Mouse (Mus musculus) MEL (cell line): ENCODE results near the gene Pou6f1.
"Not testable (repeated sequence)": the region's sequence is repeated elsewhere in the genome, so short reads cannot be mapped to it uniquely, and the experiment has no call there.

Source experiments
- CTCF ChIP-seq, 3 experiments: IDR thresholded peaks in 2 of 3; conservative IDR thresholded peaks in 1 of 3; 2 replicates each; pipeline ENCODE4 v1.5.1; 2011 to 2012; ENCODE audit warnings: low read length in 3 of 3, low read depth in 2 of 3, mild to moderate bottlenecking in 2 of 3, improper control_type of control experiment in 1 of 3, inconsistent platforms in 1 of 3, mixed read lengths in 1 of 3, moderate library complexity in 1 of 3; ENCODE audit not compliant: control insufficient read depth in 1 of 3, insufficient read depth in 1 of 3, poor library complexity in 1 of 3, severe bottlenecking in 1 of 3
- ETS1 ChIP-seq: IDR thresholded peaks from 2 replicates; pipeline ENCODE4 v1.6.1; 2012; ENCODE audit warnings: low read depth, mild to moderate bottlenecking, inconsistent platforms, low read length, improper control_type of control experiment, moderate library complexity
- GATA1 ChIP-seq: IDR thresholded peaks from 2 replicates; pipeline ENCODE4 v1.6.1; 2011; ENCODE audit warnings: low read depth, low read length, improper control_type of control experiment
- MAZ ChIP-seq: IDR thresholded peaks from 2 replicates; pipeline ENCODE4 v1.6.1; 2012; ENCODE audit warnings: low read depth, mild to moderate bottlenecking, inconsistent platforms, low read length, improper control_type of control experiment
- NELFE ChIP-seq: IDR thresholded peaks from 2 replicates; pipeline ENCODE4 v1.6.1; 2011; ENCODE audit warnings: low read depth, low read length, improper control_type of control experiment
- POLR2A ChIP-seq, 2 experiments: IDR thresholded peaks; 2 replicates each; pipeline ENCODE4 v1.6.1; 2011 to 2012; ENCODE audit warnings: low read length in 2 of 2, mild to moderate bottlenecking in 2 of 2, control low read depth in 1 of 2, improper control_type of control experiment in 1 of 2, low read depth in 1 of 2, moderate library complexity in 1 of 2; ENCODE audit not compliant: control insufficient read depth in 1 of 2, insufficient read depth in 1 of 2, poor library complexity in 1 of 2
- POLR2AphosphoS2 ChIP-seq: IDR thresholded peaks from 2 replicates; pipeline ENCODE4 v1.6.1; 2011; ENCODE audit warnings: low read length, improper control_type of control experiment
- SMC3 ChIP-seq: IDR thresholded peaks from 2 replicates; pipeline ENCODE4 v1.6.1; 2011; ENCODE audit warnings: low read depth, low read length, improper control_type of control experiment
- TCF12 ChIP-seq: IDR thresholded peaks from 2 replicates; pipeline ENCODE4 v1.6.1; 2014; ENCODE audit warnings: low read depth, mild to moderate bottlenecking, inconsistent platforms, low read length, improper control_type of control experiment, moderate library complexity
- USF1 ChIP-seq: IDR thresholded peaks from 2 replicates; pipeline ENCODE4 v1.6.1; 2014; ENCODE audit warnings: low read depth, mild to moderate bottlenecking, inconsistent platforms, low read length, improper control_type of control experiment, moderate library complexity
- ZC3H11A ChIP-seq: IDR thresholded peaks from 2 replicates; pipeline ENCODE4 v1.6.1; 2012; ENCODE audit warnings: low read depth, mild to moderate bottlenecking, inconsistent platforms, low read length, improper control_type of control experiment

DNA sequence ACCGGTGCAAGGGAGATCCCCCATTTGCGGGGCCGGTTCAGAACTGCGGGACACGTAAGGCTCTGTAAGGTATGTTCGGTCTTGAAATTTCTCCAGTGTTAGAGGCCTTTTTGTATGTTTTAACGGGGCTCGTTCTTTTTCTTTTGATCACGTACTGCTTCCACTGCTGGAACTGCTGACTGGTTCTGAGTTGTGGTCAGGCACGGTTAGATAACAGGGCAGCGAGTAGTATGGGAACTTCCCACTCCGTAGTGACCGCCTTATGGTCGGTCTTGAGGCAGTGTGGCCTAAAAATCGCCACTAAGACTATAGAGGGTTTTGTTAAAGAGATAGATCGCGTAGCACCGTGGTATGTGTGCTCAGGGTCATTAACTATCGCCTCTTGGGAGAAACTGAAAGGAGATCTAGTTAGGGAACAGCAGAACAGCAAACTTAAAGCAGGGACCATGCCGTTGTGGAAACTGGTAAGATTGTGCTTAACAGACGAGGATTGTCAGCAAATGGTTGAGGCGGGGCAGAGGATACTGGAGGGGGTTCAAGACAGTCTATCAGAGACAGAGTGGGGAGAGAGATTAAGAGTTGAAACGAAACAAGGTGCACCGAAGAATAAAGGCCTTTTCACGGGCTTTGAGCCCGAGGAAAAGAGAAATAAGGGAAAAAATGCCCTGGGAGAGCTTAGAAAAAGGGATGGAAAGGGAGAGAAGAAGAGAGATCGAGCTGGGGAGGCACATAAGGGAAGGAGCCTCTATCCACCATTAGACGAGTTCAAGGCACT, 56.7 kb downstream of the Pou6f1 start:
- TF ChIP-seq CTCF (IDR thresholded peaks at IDR 0.05 in 2 of 3, conservative IDR thresholded peaks at IDR 0.05 in 1 of 3; ENCODE audit: control insufficient read depth in 1 of 3, insufficient read depth in 1 of 3, low read depth in 2 of 3, low read length in 3 of 3, poor library complexity in 1 of 3, severe bottlenecking in 1 of 3); TCF12; NELFE; USF1; SMC3; ETS1; ZC3H11A: not testable (repeated sequence)
- peak; percentile 71; the same call in 1 of the 2 replicates for TF ChIP-seq POLR2AphosphoS2
- peak in 1 of 2 experiments; percentile 67; a peak in 2 of 4 replicates for TF ChIP-seq POLR2A (IDR thresholded peaks at IDR 0.05; ENCODE audit: control insufficient read depth in 1 of 2, insufficient read depth in 1 of 2, low read depth in 1 of 2, low read length in 2 of 2, poor library complexity in 1 of 2)
- 0 out of 2 replicates have a peak, but pooled peaks have one; percentile 33 for TF ChIP-seq MAZ
- TF ChIP-seq GATA1 = peak; percentile 47; the same call in 1 of the 2 replicates
